Mouse (Mus musculus) limb, embryonic 13.5 days (tissue): ENCODE measurements at regions not wholly inside any gene's neighbourhood (a gene's known extent, or its start where the extent isn't known, plus 50 kb on each side); places are given as distances from the start of the nearest gene placed in this dataset.

Experiments used
- ATAC-seq: fragments of 200-750 bp; cut with Nextera tagmentation; 2 replicates; pipeline ENCODE4 v1.8.0; 2017; ENCODE audit warnings: low read depth, moderate number of reproducible peaks, moderate TSS enrichment; ENCODE audit not compliant: low FRiP score
- H3K27ac ChIP-seq: fragments of 300-500 bp; sonication (generic); 2 replicates; pipeline ENCODE4 v1.5.1; 2015; ENCODE audit warnings: inconsistent platforms, mild to moderate bottlenecking, moderate library complexity
- H3K27me3 ChIP-seq: fragments of 300-500 bp; sonication (generic); 2 replicates; pipeline ENCODE4 v1.6.1; 2015; ENCODE audit warnings: mild to moderate bottlenecking, inconsistent platforms
- H3K36me3 ChIP-seq: fragments of 300-500 bp; sonication (generic); 2 replicates; pipeline ENCODE4 v1.6.1; 2015; ENCODE audit warnings: inconsistent platforms, mild to moderate bottlenecking, moderate library complexity
- H3K4me1 ChIP-seq: fragments of 300-500 bp; sonication (generic); 2 replicates; pipeline ENCODE4 v1.6.1; 2015; ENCODE audit warnings: inconsistent platforms
- H3K4me2 ChIP-seq: fragments of 300-500 bp; sonication (generic); replicated peaks from 2 replicates; pipeline ENCODE4 v1.6.1; 2015; ENCODE audit warnings: inconsistent platforms, mild to moderate bottlenecking, moderate library complexity
- H3K4me3 ChIP-seq: fragments of 300-500 bp; sonication (generic); 2 replicates; pipeline ENCODE4 v1.5.1; 2015; ENCODE audit warnings: moderate library complexity, mild to moderate bottlenecking, inconsistent platforms
- H3K9ac ChIP-seq: fragments of 300-500 bp; sonication (generic); 2 replicates; pipeline ENCODE4 v1.6.1; 2015; ENCODE audit warnings: mild to moderate bottlenecking, inconsistent platforms
- H3K9me3 ChIP-seq: fragments of 300-500 bp; sonication (generic); 2 replicates; pipeline ENCODE4 v1.6.1; 2016; ENCODE audit warnings: inconsistent platforms
- WGBS: fragments of 180-500 bp; shearing (Covaris S2); methylation state at CpG from one replicate; pipeline ENCODE4 v1.1.7; 2015; 5-methylcytosine and 5-hydroxymethylcytosine counted together

DNA sequence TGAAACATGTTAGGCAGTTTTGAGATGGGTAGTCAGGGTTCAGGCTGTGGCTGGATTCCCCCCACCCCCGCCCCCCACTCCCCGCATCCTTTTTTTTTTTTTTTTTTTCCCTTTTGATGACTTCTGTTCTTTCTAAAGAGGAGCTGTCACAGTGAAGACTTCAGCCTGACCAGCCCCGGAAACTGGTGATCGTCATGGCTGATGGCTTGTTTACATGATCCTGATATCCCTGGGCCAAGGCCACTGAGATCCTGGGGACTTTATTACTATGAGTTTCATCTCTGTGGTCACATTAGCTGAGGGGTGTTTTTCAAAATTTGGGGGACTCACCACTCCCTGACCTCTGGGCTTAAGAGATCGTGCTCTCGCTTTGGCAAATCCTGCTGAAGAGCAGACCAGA lies 275.9 kb upstream of the Zfp507 start:
- no peaks in the 10 kb centered on the region for H3K36me3 ChIP-seq
- H3K4me1 ChIP-seq: peaks cover 32% of the 10 kb centered on the region
- no peak for ATAC-seq
- H3K9ac ChIP-seq: no peak overlapping the region
- H3K4me3 ChIP-seq: no peak overlapping the region
- peaks cover 25% of the 10 kb centered on the region for H3K27me3 ChIP-seq
- H3K4me2 ChIP-seq: no peak overlapping the region
- no peaks in the 10 kb centered on the region; the same call in 1 of the 2 replicates for H3K9me3 ChIP-seq
- 54% methylated on average over 5 of the region's 6 CpGs for WGBS
- no peak overlapping the region for H3K27ac ChIP-seq

DNA sequence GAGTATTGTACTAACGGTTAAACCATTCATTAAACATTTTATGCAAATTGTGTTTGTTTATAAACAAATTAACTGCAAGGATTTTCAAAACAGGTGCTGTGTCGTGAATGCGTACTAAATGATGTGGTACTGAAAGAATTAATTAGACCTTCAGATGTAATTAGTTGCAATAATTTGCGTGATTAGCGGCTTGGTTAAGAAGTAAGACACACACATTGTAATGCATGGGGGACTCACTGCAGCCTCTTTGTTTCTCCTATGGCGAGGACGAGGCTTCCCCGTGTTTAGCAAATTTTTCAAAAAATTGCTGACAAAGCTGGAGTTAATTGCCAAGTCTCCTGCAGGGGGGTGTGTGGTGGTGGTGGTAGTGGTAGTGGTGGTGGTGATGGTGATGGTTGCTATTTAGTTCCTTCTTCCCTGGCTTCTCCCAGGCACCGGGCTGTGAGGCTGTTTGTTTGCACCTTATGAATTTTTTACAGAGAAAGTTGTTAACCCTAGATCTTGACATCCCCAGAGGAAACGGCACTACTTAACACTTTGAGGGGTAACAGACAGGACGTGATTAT lies 275.4 kb upstream of the Zfp507 start:
- Histone ChIP-seq H3K9ac (no peak overlapping the region), H3K4me1 (peaks cover 37% of the 10 kb centered on the region), H3K27ac (no peak overlapping the region), H3K27me3 (peaks cover 26% of the 10 kb centered on the region), H3K4me2 (no peak overlapping the region), H3K9me3 (no peaks in the 10 kb centered on the region; the same call in 1 of the 2 replicates), H3K36me3 (no peaks in the 10 kb centered on the region), H3K4me3 (no peak overlapping the region)
- ATAC-seq: no peak
- WGBS: 42% methylated on average over 11 of the region's 11 CpGs

DNA sequence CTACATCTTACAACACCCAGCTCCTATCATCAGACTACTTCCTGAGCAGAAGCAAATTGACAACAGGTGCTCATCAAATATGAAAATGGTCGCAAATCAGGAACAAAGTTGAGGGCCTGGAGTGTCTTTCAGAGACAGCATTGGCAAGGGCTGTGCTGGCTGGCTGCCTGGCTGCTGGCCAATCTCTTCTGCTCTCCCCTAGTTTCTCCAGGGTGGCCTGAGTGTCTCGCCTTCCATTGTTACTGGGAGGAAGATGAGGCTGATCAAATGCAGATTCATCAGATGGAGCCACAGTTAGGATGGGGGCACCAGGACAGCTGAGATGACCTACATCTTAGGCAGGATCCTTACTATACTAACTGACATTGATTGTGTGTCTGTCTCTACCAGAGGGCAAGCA lies 274.5 kb upstream of the Zfp507 start:
- Histone ChIP-seq H3K9me3 (no peaks in the 10 kb centered on the region; the same call in 1 of the 2 replicates), H3K4me2 (no peak overlapping the region), H3K36me3 (no peaks in the 10 kb centered on the region), H3K4me1 (peaks cover 42% of the 10 kb centered on the region), H3K4me3 (no peak overlapping the region), H3K27me3 (peaks cover 33% of the 10 kb centered on the region), H3K9ac (no peak overlapping the region), H3K27ac (no peak overlapping the region)
- 43% methylated on average over 2 of the region's 2 CpGs for WGBS
- no peak for ATAC-seq

DNA sequence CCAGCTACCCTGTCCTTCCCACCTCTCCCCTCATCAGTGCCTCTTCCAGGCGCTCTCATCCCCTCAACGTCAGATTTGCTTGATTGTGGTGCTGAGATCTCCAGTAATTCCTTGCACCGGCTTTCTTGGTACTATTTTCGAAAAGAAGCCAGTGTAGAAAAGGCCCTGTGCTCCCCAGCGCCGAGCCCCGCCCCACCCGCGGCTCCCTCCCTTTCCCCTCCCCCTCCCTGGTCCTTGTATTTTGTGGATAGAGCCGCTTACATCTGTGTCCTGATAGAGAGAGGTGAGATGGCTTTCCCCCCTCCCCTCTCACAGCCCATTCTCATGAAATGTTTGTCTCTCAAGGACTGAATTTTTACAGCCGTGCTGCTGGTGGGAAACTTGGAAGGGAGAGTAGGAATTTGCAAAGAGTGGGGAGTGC lies 273.2 kb upstream of the Zfp507 start:
- H3K4me3 ChIP-seq: peak overlapping the region; percentile 12; the same call in 1 of the 2 replicates
- ATAC-seq: peak; percentile 67

DNA sequence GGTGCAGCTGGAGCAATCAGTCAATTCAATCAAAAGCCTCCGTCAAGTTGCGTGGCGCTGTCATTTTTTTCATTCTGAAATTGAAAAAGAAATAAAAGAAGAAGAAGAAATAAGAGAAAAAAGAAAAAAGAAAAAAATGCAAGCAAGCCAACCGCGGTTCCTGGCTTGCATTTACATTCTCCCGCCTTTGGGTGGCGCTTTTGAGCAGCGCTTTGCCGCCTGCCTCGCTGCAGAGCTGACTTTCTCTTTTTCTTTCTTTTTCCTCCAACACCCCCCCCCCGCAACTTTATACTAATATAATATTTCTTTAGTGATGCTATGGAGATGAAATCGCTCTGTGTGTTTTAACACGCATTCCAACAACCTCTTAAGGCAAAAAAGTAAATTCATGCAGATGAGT lies 269.0 kb upstream of the Zfp507 start:
- H3K9me3 ChIP-seq: no peaks in the 10 kb centered on the region
- peaks cover 52% of the 10 kb centered on the region for H3K27me3 ChIP-seq
- no peak overlapping the region for H3K27ac ChIP-seq
- peak overlapping the region; percentile 48 for H3K4me2 ChIP-seq
- WGBS: 6% methylated on average over 13 of the region's 13 CpGs
- no peaks in the 10 kb centered on the region for H3K36me3 ChIP-seq
- no peak overlapping the region for H3K9ac ChIP-seq
- H3K4me3 ChIP-seq: peak overlapping the region; percentile 21
- no peak for ATAC-seq
- peaks cover 25% of the 10 kb centered on the region for H3K4me1 ChIP-seq

More for the DNA sequence above, 273.2 kb upstream of the Zfp507 start:
- H3K9ac ChIP-seq: peak overlapping the region; percentile 25; the same call in 1 of the 2 replicates
- H3K27ac ChIP-seq: no peak overlapping the region; the same call in 1 of the 2 replicates
- H3K4me1 ChIP-seq: peaks cover 42% of the 10 kb centered on the region
- H3K27me3 ChIP-seq: peaks cover 37% of the 10 kb centered on the region
- peak overlapping the region; percentile 47 for H3K4me2 ChIP-seq
- no peaks in the 10 kb centered on the region for H3K36me3 ChIP-seq
- 4% methylated on average over 11 of the region's 11 CpGs for WGBS
- no peaks in the 10 kb centered on the region; the same call in 1 of the 2 replicates for H3K9me3 ChIP-seq

DNA sequence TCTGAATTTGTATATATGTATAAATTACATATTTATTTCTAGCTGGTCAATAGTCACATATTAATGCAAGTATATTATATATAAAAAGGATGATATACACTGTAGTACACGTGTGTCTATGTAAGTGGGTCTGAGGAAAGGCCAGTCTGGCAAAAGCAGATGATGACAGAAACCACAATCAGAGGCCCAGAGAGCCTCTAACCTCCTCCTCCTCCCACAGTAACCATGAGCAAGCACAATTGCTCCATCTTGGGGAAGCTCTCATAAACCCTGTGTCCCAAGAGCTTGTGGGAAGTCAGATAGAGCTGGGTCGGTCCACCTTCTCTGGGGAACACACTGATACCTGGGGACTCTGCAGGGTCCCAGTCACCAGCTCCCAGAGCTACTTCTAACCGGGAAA lies 263.9 kb upstream of the Zfp507 start:
- no peaks in the 10 kb centered on the region for H3K9me3 ChIP-seq
- peaks cover 21% of the 10 kb centered on the region for H3K27me3 ChIP-seq
- WGBS: 75% methylated on average over 3 of the region's 3 CpGs
- H3K4me1 ChIP-seq: no peaks in the 10 kb centered on the region
- no peak overlapping the region for H3K27ac ChIP-seq
- H3K36me3 ChIP-seq: no peaks in the 10 kb centered on the region
- no peak for ATAC-seq
- H3K4me3 ChIP-seq: no peak overlapping the region
- H3K4me2 ChIP-seq: no peak overlapping the region
- H3K9ac ChIP-seq: no peak overlapping the region

DNA sequence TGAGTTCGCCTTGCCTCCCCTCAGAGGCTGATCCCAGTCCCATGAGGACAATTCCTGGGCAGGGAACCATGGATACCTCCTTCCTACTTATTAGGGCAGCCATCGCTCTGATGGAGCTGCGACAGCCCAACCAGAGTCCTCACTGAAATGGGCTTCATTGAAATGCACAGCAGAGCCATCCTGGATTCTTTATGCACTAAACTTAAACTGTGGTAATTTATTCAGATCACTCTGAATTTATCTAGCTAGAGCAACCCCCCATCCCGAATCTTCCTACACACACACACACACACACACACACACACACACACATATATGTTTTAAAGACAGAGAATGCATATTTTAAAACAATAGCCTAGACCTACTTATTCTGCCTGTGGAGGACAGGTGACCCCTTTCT lies 258.9 kb upstream of the Zfp507 start:
- no peak for ATAC-seq
- H3K27me3 ChIP-seq: no peaks in the 10 kb centered on the region
- no peaks in the 10 kb centered on the region for H3K4me1 ChIP-seq
- H3K4me3 ChIP-seq: no peak overlapping the region
- H3K36me3 ChIP-seq: no peaks in the 10 kb centered on the region
- 80% methylated on average over 4 of the region's 4 CpGs for WGBS
- H3K9me3 ChIP-seq: no peaks in the 10 kb centered on the region
- H3K9ac ChIP-seq: no peak overlapping the region
- H3K4me2 ChIP-seq: no peak overlapping the region
- H3K27ac ChIP-seq: no peak overlapping the region

DNA sequence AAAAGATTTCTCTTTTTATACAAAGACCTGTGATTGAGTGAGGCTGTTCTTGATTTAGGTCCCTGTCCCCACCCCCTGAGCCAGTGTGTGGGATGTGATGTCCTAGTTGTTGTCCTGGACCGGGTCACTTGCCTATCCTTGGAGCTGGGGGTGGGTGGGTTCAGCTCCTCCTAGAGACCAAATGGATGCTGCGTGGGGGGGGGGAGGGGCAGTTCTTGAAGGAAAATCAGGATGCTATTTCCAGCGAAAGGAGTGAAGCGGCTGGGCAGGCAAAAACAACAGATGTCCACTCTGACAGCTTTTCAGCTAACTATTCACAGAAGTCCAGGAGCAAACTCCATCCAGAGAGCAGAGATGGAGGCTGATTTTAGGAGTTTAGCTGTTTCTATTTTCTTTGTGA lies 257.6 kb upstream of the Zfp507 start:
- Histone ChIP-seq H3K9me3 (no peaks in the 10 kb centered on the region), H3K27ac (no peak overlapping the region), H3K4me2 (no peak overlapping the region), H3K27me3 (no peaks in the 10 kb centered on the region), H3K4me1 (no peaks in the 10 kb centered on the region), H3K9ac (no peak overlapping the region), H3K4me3 (no peak overlapping the region), H3K36me3 (no peaks in the 10 kb centered on the region)
- ATAC-seq: no peak
- WGBS: 60% methylated on average over 4 of the region's 4 CpGs

DNA sequence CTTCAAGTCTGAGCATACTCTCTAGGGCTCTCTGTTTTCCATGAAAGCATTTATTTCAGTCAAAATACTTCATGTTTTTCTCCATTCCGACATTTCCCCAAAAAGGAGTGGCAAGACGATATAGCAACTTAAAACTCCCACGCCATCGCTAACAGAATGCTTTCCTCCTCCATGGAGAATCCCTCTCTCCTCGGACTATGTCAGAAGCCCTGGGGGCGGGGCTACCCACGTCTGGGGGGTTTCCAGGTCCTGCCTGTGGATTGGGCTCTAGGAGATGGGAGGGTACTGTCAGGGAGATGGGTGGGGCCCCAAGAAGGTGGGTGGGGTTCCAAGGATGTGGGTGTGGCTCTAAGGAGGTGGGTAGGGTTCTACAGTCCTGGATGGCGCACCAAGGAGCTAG lies 243.2 kb upstream of the Zfp507 start:
- Histone ChIP-seq H3K4me3 (no peak overlapping the region), H3K27ac (no peak overlapping the region), H3K36me3 (no peaks in the 10 kb centered on the region), H3K9me3 (no peaks in the 10 kb centered on the region), H3K9ac (no peak overlapping the region), H3K4me2 (no peak overlapping the region), H3K27me3 (no peaks in the 10 kb centered on the region), H3K4me1 (peaks cover 3% of the 10 kb centered on the region; the same call in 1 of the 2 replicates)
- 84% methylated on average over 8 of the region's 8 CpGs for WGBS
- ATAC-seq: no peak

DNA sequence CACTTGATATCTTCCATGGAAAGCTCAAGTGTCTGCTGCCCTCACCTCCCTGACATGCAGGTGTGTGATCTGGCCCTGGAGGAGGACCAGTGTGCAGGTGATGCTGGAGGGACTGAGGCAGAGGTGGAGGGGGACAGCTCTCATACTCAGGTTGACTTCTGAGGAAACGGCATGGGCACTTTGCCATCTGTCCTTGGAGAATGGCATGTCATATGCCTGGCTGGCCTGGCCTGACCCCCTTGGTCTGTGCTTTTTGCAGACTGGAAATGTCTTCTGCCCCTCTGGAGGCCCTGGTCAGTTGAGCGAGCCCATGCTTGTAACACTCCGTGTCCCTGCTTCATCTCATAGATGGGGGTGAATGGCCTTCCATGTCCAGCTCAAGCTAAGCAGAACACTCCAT lies 229.1 kb upstream of the Zfp507 start:
- Histone ChIP-seq H3K9ac (no peak overlapping the region), H3K9me3 (no peaks in the 10 kb centered on the region), H3K27me3 (no peaks in the 10 kb centered on the region), H3K4me2 (no peak overlapping the region), H3K4me1 (no peaks in the 10 kb centered on the region), H3K27ac (no peak overlapping the region), H3K4me3 (no peak overlapping the region), H3K36me3 (no peaks in the 10 kb centered on the region)
- no peak for ATAC-seq
- 97% methylated on average over 3 of the region's 3 CpGs for WGBS

DNA sequence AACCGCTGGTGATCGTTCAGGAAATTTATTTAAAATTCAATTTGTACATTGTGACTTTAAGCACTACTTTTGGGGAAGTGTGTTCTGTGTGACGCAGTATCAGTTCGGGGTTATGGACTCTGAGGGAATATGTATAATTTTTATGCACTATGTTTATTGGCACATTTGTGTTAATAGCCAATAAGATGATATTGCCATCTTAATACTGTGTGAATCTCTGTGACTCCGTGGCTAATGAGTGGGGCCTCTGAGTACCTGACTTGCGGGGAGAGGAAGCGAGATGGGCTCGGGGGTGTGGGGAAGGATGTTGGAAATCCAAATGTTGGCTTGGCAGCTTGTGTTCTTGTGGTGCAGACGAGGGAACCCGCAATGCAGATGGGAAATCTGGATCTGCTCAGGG lies 220.2 kb upstream of the Zfp507 start:
- no peaks in the 10 kb centered on the region for H3K27me3 ChIP-seq
- WGBS: 69% methylated on average over 10 of the region's 10 CpGs
- no peak overlapping the region for H3K27ac ChIP-seq
- H3K4me2 ChIP-seq: no peak overlapping the region
- no peak overlapping the region for H3K9ac ChIP-seq
- H3K4me1 ChIP-seq: no peaks in the 10 kb centered on the region
- ATAC-seq: no peak
- H3K9me3 ChIP-seq: no peaks in the 10 kb centered on the region
- H3K36me3 ChIP-seq: no peaks in the 10 kb centered on the region
- no peak overlapping the region for H3K4me3 ChIP-seq

DNA sequence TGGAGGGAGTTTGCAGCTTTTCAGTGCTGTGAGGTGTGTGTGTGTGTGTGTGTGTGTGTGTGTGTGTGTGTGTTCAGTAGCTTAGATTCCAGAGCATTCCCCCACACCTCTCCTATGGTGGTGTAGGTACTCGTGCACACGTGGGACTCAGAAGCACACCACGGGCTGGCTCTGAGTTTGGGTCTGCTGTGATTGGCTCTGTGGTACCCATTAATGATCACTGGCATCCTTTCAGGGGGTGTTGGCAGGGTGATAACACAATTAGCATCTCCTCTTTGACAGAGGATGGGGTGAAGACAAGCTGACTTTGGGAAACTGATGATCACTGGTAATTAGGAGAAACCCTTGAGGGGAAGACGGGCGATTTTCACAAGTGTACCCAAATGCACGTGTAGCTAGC lies 219.7 kb upstream of the Zfp507 start:
- H3K27ac ChIP-seq: no peak overlapping the region
- H3K9me3 ChIP-seq: no peaks in the 10 kb centered on the region
- H3K4me2 ChIP-seq: no peak overlapping the region
- no peak overlapping the region for H3K9ac ChIP-seq
- H3K4me3 ChIP-seq: no peak overlapping the region
- H3K4me1 ChIP-seq: 0 out of 2 replicates have a peak, but pooled peaks cover under 1% of the 10 kb centered on the region
- WGBS: 64% methylated on average over 6 of the region's 6 CpGs
- H3K27me3 ChIP-seq: no peaks in the 10 kb centered on the region
- ATAC-seq: no peak
- no peaks in the 10 kb centered on the region for H3K36me3 ChIP-seq
